Mouse (Mus musculus): ENCODE measurements around the gene Trim21. TPM values are rescaled to one million over a fixed set of nuclear protein-coding genes. Genes with fewer than 3 reads are reported as not detected.
A peak's percentile ranks its signal among the peaks of the same experiment; 100 is the strongest.

Trim21 gene
- total and polyA plus RNA-seq, 2 experiments from 2014 or later, result 0.22 to 4.0 TPM

DNA sequence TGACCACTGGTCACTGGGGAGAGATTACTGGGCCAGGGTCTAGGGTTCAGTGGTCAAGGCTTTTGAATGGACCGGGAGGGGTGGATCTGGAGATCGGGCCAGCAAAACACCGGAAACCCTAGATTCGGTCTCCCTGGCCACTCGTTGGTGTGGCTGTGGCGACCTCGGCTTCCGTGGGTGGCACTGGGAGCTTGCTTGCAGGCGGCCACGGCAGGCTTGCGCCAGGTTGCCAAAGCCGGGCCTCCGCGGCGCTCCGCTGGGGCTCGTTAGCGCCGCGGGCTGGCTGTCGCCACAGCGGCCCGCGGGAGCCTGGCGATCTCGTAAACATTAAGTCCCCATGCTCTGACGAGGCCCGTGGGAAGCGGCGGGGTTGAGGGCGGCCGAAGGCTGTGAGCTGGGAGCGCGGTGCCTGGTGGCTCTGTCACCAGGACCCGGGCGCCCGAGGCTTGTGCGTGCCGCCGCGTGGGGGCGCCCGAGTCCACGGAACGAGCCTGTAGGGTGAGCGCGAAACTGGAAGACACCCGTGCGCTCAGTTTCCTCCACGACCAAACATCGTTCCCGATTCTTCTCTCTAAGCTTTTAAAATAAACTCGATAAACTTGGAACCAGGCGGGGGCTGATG is 52.4 kb downstream of the Trim21 start:
- peaks cover 17% of the 10 kb centered on the region for H3K27me3 ChIP-seq (ENCODE audit: control insufficient read depth, insufficient read depth, low read length)
- H3K4me1 ChIP-seq (ENCODE audit: control insufficient read depth, insufficient read depth), result no peaks in the 10 kb centered on the region
- TF ChIP-seq CTCF (IDR thresholded peaks at IDR 0.05; ENCODE audit: low read depth) (peak; percentile 83), EP300 (IDR thresholded peaks at IDR 0.05; ENCODE audit: low read depth) (no peak)
- peak overlapping the region; percentile 57 for H3K9ac ChIP-seq (replicated peaks; ENCODE audit: low read depth, low read length)
- WGBS, result 1% methylated on average over 54 of the region's 54 CpGs
- H3K36me3 ChIP-seq (replicated peaks; ENCODE audit: control insufficient read depth, insufficient read depth, low read length), result no peaks in the 10 kb centered on the region
- peak overlapping the region; percentile 50 for H3K4me3 ChIP-seq (ENCODE audit: low read depth, low read length)
- H3K4me2 ChIP-seq (ENCODE audit: low read depth, low read length), result peak overlapping the region; percentile 96
- no peaks in the 10 kb centered on the region for H3K9me3 ChIP-seq (replicated peaks; ENCODE audit: control insufficient read depth, low read length)
- DNase-seq (ENCODE audit: low spot score) (peak; percentile 69), ATAC-seq (ENCODE audit: insufficient read depth, low read depth) (peak; percentile 89)
- H3K27ac ChIP-seq (ENCODE audit: low read depth), result no peak overlapping the region

DNA sequence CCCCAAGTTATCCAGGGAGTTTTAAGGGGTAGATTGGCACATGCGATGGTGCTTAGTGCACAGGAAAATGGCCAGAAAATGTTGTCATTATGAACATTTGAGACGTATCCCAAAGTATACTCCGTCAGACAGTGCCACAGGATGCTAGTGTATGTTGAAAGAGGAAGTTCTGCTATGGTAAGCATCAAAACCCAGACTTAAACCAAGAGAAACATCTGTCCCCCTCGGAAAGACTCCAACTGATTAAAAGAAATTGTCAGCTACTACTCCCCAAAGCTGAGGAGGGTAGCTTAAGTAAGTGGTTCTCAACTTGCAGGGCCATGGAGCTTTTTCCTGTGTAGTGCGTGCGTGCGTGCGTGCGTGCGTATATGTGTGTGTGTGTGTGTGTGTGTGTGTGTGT is 53.4 kb downstream of the Trim21 start:
- Histone ChIP-seq H3K9me3 (replicated peaks; ENCODE audit: control insufficient read depth, low read length) (no peaks in the 10 kb centered on the region), H3K4me2 (ENCODE audit: low read depth, low read length) (no peak overlapping the region), H3K27ac (ENCODE audit: low read depth) (no peak overlapping the region), H3K4me3 (ENCODE audit: low read depth, low read length) (no peak overlapping the region), H3K36me3 (replicated peaks; ENCODE audit: control insufficient read depth, insufficient read depth, low read length) (no peaks in the 10 kb centered on the region), H3K9ac (replicated peaks; ENCODE audit: low read depth, low read length) (no peak overlapping the region), H3K4me1 (ENCODE audit: control insufficient read depth, insufficient read depth) (no peaks in the 10 kb centered on the region), H3K27me3 (ENCODE audit: control insufficient read depth, insufficient read depth, low read length) (peaks cover 17% of the 10 kb centered on the region)
- TF ChIP-seq CTCF (IDR thresholded peaks at IDR 0.05; ENCODE audit: low read depth), result no peak
- TF ChIP-seq EP300 (IDR thresholded peaks at IDR 0.05; ENCODE audit: low read depth), result no peak
- ATAC-seq (ENCODE audit: insufficient read depth, low read depth), result no peak
- 86% methylated on average over 10 of the region's 10 CpGs for WGBS
- no peak for DNase-seq (ENCODE audit: low spot score)

DNA sequence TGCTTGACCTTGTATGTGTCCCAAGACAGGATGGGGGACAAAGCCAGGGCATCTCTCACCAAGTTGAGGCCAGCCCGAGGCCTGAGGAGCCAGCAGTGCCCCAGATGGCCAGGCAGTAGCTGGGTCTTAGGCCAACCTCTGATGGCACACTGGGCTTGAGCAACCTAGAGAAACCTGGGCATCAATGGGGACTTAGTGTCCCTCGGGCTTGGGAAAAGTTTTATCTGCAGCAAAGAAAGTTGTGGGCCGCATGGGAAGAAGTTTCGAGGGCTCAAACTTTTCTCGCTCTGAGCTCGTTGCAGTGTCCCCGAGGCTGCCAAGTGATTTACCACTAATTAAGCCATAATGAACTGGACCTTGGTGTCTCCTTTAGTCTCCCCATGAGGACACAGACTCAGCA is 55.6 kb downstream of the Trim21 start:
- TF ChIP-seq CTCF (IDR thresholded peaks at IDR 0.05; ENCODE audit: low read depth), result no peak
- Histone ChIP-seq H3K4me3 (ENCODE audit: low read depth, low read length) (no peak overlapping the region), H3K27ac (ENCODE audit: low read depth) (no peak overlapping the region), H3K9ac (replicated peaks; ENCODE audit: low read depth, low read length) (no peak overlapping the region), H3K27me3 (ENCODE audit: control insufficient read depth, insufficient read depth, low read length) (peaks cover 11% of the 10 kb centered on the region; the same call in 1 of the 2 replicates), H3K36me3 (replicated peaks; ENCODE audit: control insufficient read depth, insufficient read depth, low read length) (no peaks in the 10 kb centered on the region), H3K4me1 (ENCODE audit: control insufficient read depth, insufficient read depth) (no peaks in the 10 kb centered on the region), H3K9me3 (replicated peaks; ENCODE audit: control insufficient read depth, low read length) (no peaks in the 10 kb centered on the region), H3K4me2 (ENCODE audit: low read depth, low read length) (no peak overlapping the region)
- DNase-seq (ENCODE audit: low spot score) (no peak), ATAC-seq (ENCODE audit: insufficient read depth, low read depth) (no peak)
- 81% methylated on average over 7 of the region's 7 CpGs for WGBS

DNA sequence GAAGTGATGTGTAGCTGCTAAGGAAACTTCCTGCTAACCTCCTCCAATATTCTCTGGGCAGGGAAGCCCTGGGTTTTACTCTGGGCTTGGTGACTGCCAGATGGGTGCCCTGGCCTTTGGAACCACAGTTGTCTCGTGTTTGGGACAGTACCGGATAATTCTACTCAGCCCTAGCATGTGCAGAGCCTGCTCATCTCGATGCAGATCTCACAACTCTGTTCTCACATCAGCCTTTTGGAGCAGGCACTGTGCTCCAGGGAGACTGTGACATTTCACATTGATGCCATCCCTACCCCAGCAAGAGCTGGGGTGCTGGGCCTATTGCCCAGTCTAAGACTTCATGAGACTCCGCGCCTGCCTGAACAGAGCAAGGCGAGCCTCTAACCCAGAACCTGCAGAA is 56.6 kb downstream of the Trim21 start:
- ATAC-seq (ENCODE audit: insufficient read depth, low read depth) (no peak), DNase-seq (ENCODE audit: low spot score) (no peak)
- 84% methylated on average over 6 of the region's 6 CpGs for WGBS
- no peak overlapping the region for H3K27ac ChIP-seq (ENCODE audit: low read depth)
- no peak overlapping the region for H3K4me3 ChIP-seq (ENCODE audit: low read depth, low read length)
- no peaks in the 10 kb centered on the region for H3K9me3 ChIP-seq (replicated peaks; ENCODE audit: control insufficient read depth, low read length)
- no peak overlapping the region for H3K4me2 ChIP-seq (ENCODE audit: low read depth, low read length)
- no peak for TF ChIP-seq EP300 (IDR thresholded peaks at IDR 0.05; ENCODE audit: low read depth)
- TF ChIP-seq CTCF (IDR thresholded peaks at IDR 0.05; ENCODE audit: low read depth), result no peak
- H3K9ac ChIP-seq (replicated peaks; ENCODE audit: low read depth, low read length), result no peak overlapping the region
- H3K27me3 ChIP-seq (ENCODE audit: control insufficient read depth, insufficient read depth, low read length), result peaks cover 7% of the 10 kb centered on the region; the same call in 1 of the 2 replicates
- H3K36me3 ChIP-seq (replicated peaks; ENCODE audit: control insufficient read depth, insufficient read depth, low read length), result no peaks in the 10 kb centered on the region
- no peaks in the 10 kb centered on the region for H3K4me1 ChIP-seq (ENCODE audit: control insufficient read depth, insufficient read depth)

DNA sequence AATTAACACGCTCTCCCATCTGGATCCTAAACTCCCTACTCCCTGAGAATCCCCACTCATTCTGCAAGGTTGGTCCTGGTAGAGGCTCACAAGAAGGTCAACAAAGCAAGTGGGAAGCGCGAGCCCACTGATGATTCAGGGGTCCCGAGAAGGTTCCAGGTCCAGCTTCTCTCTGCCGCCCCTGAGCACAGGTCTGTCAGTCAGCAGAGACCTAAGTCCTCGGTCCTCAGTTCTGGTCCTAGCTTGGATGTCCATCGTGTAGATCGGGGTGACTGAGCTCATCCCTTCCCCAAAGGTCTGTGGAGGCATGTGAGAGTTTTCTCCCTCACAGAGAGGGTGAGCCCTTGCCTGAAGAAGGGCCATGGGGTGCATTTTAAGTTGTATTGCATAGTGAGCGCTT is 57.2 kb downstream of the Trim21 start:
- no peak for DNase-seq (ENCODE audit: low spot score)
- no peak overlapping the region for H3K9ac ChIP-seq (replicated peaks; ENCODE audit: low read depth, low read length)
- H3K36me3 ChIP-seq (replicated peaks; ENCODE audit: control insufficient read depth, insufficient read depth, low read length), result no peaks in the 10 kb centered on the region
- no peak overlapping the region for H3K4me2 ChIP-seq (ENCODE audit: low read depth, low read length)
- H3K4me1 ChIP-seq (ENCODE audit: control insufficient read depth, insufficient read depth), result no peaks in the 10 kb centered on the region
- TF ChIP-seq EP300 (IDR thresholded peaks at IDR 0.05; ENCODE audit: low read depth) (no peak), CTCF (IDR thresholded peaks at IDR 0.05; ENCODE audit: low read depth) (no peak)
- H3K27me3 ChIP-seq (ENCODE audit: control insufficient read depth, insufficient read depth, low read length), result 0 out of 2 replicates have a peak, but pooled peaks cover 6% of the 10 kb centered on the region
- H3K9me3 ChIP-seq (replicated peaks; ENCODE audit: control insufficient read depth, low read length), result no peaks in the 10 kb centered on the region
- no peak overlapping the region for H3K4me3 ChIP-seq (ENCODE audit: low read depth, low read length)
- 75% methylated on average over 9 of the region's 9 CpGs for WGBS
- ATAC-seq (ENCODE audit: insufficient read depth, low read depth), result no peak
- no peak overlapping the region for H3K27ac ChIP-seq (ENCODE audit: low read depth)

Other genes with a start within 250 kb of the Trim21 start
- 58.2 and 102 TPM in 2 replicates for gene Rrm1, start 123.8 kb downstream of the Trim21 start, total RNA-seq (2014; rRNA removed; ENCODE audit: low replicate concordance)
- gene Rrm1, start 123.8 kb downstream of the Trim21 start, polyA plus RNA-seq (2015; fragmentation: Nextera tagmentation; extraction: Ambion mirVana), result 34.4 and 36.4 TPM in 2 replicates
- gene Olfr543, start 83.8 kb downstream of the Trim21 start, total RNA-seq (2014; rRNA removed; ENCODE audit: low replicate concordance), result not detected in 2 replicates
- not detected in 2 replicates for gene Olfr543, start 83.8 kb downstream of the Trim21 start, polyA plus RNA-seq (2015; fragmentation: Nextera tagmentation; extraction: Ambion mirVana)
- gene Olfr544, start 77.2 kb downstream of the Trim21 start, total RNA-seq (2014; rRNA removed; ENCODE audit: low replicate concordance), result not detected in 2 replicates
- not detected in 2 replicates for gene Olfr544, start 77.2 kb downstream of the Trim21 start, polyA plus RNA-seq (2015; fragmentation: Nextera tagmentation; extraction: Ambion mirVana)
- not detected in 2 replicates for gene Olfr545, start 65.9 kb downstream of the Trim21 start, total RNA-seq (2014; rRNA removed; ENCODE audit: low replicate concordance)
- not detected in 2 replicates for gene Olfr545, start 65.9 kb downstream of the Trim21 start, polyA plus RNA-seq (2015; fragmentation: Nextera tagmentation; extraction: Ambion mirVana)
- gene Olfr547, start 30.7 kb downstream of the Trim21 start, total RNA-seq (2014; rRNA removed; ENCODE audit: low replicate concordance), result not detected in 2 replicates
- gene Olfr547, start 30.7 kb downstream of the Trim21 start, polyA plus RNA-seq (2015; fragmentation: Nextera tagmentation; extraction: Ambion mirVana), result not detected in 2 replicates
- gene Olfr548-ps1, start 24.6 kb downstream of the Trim21 start, total RNA-seq (2014; rRNA removed; ENCODE audit: low replicate concordance), result not detected in 2 replicates
- gene Olfr548-ps1, start 24.6 kb downstream of the Trim21 start, polyA plus RNA-seq (2015; fragmentation: Nextera tagmentation; extraction: Ambion mirVana), result not detected in 2 replicates
- gene Olfr549, start 15.6 kb downstream of the Trim21 start, total RNA-seq (2014; rRNA removed; ENCODE audit: low replicate concordance), result not detected in 2 replicates
- gene Olfr549, start 15.6 kb downstream of the Trim21 start, polyA plus RNA-seq (2015; fragmentation: Nextera tagmentation; extraction: Ambion mirVana), result not detected in 2 replicates
- gene Olfr550, start 6.0 kb upstream of the Trim21 start, total RNA-seq (2014; rRNA removed; ENCODE audit: low replicate concordance), result not detected in 2 replicates
- not detected in 2 replicates for gene Olfr550, start 6.0 kb upstream of the Trim21 start, polyA plus RNA-seq (2015; fragmentation: Nextera tagmentation; extraction: Ambion mirVana)
- not detected in 2 replicates for gene Olfr551, start 26.4 kb upstream of the Trim21 start, total RNA-seq (2014; rRNA removed; ENCODE audit: low replicate concordance)
- gene Olfr551, start 26.4 kb upstream of the Trim21 start, polyA plus RNA-seq (2015; fragmentation: Nextera tagmentation; extraction: Ambion mirVana), result not detected in 2 replicates
- not detected in 2 replicates for gene Olfr552, start 32.3 kb upstream of the Trim21 start, total RNA-seq (2014; rRNA removed; ENCODE audit: low replicate concordance)
- not detected in 2 replicates for gene Olfr552, start 32.3 kb upstream of the Trim21 start, polyA plus RNA-seq (2015; fragmentation: Nextera tagmentation; extraction: Ambion mirVana)
- not detected in 2 replicates for gene Olfr553, start 52.7 kb upstream of the Trim21 start, total RNA-seq (2014; rRNA removed; ENCODE audit: low replicate concordance)
- not detected in 2 replicates for gene Olfr553, start 52.7 kb upstream of the Trim21 start, polyA plus RNA-seq (2015; fragmentation: Nextera tagmentation; extraction: Ambion mirVana)
- not detected in 2 replicates for gene Olfr554, start 72.9 kb upstream of the Trim21 start, total RNA-seq (2014; rRNA removed; ENCODE audit: low replicate concordance)
- not detected in 2 replicates for gene Olfr554, start 72.9 kb upstream of the Trim21 start, polyA plus RNA-seq (2015; fragmentation: Nextera tagmentation; extraction: Ambion mirVana)
- gene Olfr555, start 93.3 kb upstream of the Trim21 start, total RNA-seq (2014; rRNA removed; ENCODE audit: low replicate concordance), result not detected in 2 replicates
- gene Olfr555, start 93.3 kb upstream of the Trim21 start, polyA plus RNA-seq (2015; fragmentation: Nextera tagmentation; extraction: Ambion mirVana), result not detected in 2 replicates
- not detected in 2 replicates for gene Olfr556, start 99.4 kb upstream of the Trim21 start, total RNA-seq (2014; rRNA removed; ENCODE audit: low replicate concordance)
- gene Olfr556, start 99.4 kb upstream of the Trim21 start, polyA plus RNA-seq (2015; fragmentation: Nextera tagmentation; extraction: Ambion mirVana), result not detected in 2 replicates
- 10.0 and 22.4 TPM in 2 replicates for gene Trim68, start 121.8 kb upstream of the Trim21 start, total RNA-seq (2014; rRNA removed; ENCODE audit: low replicate concordance)
- 8.3 and 8.9 TPM in 2 replicates for gene Trim68, start 121.8 kb upstream of the Trim21 start, polyA plus RNA-seq (2015; fragmentation: Nextera tagmentation; extraction: Ambion mirVana)
- not detected in 2 replicates for gene Olfr557, start 130.4 kb upstream of the Trim21 start, total RNA-seq (2014; rRNA removed; ENCODE audit: low replicate concordance)
- not detected in 2 replicates for gene Olfr557, start 130.4 kb upstream of the Trim21 start, polyA plus RNA-seq (2015; fragmentation: Nextera tagmentation; extraction: Ambion mirVana)
- gene Olfr558, start 136.7 kb upstream of the Trim21 start, total RNA-seq (2014; rRNA removed; ENCODE audit: low replicate concordance), result 1.2 and 1.5 TPM in 2 replicates
- gene Olfr558, start 136.7 kb upstream of the Trim21 start, polyA plus RNA-seq (2015; fragmentation: Nextera tagmentation; extraction: Ambion mirVana), result 2.2 and 2.3 TPM in 2 replicates
- gene Olfr33, start 153.6 kb upstream of the Trim21 start, total RNA-seq (2014; rRNA removed; ENCODE audit: low replicate concordance), result not detected in 2 replicates
- not detected in 2 replicates for gene Olfr33, start 153.6 kb upstream of the Trim21 start, polyA plus RNA-seq (2015; fragmentation: Nextera tagmentation; extraction: Ambion mirVana)
- not detected in 2 replicates for gene Olfr559, start 162.0 kb upstream of the Trim21 start, total RNA-seq (2014; rRNA removed; ENCODE audit: low replicate concordance)
- not detected in 2 replicates for gene Olfr559, start 162.0 kb upstream of the Trim21 start, polyA plus RNA-seq (2015; fragmentation: Nextera tagmentation; extraction: Ambion mirVana)
- gene Olfr560, start 193.9 kb upstream of the Trim21 start, total RNA-seq (2014; rRNA removed; ENCODE audit: low replicate concordance), result not detected in 2 replicates
- not detected in 2 replicates for gene Olfr560, start 193.9 kb upstream of the Trim21 start, polyA plus RNA-seq (2015; fragmentation: Nextera tagmentation; extraction: Ambion mirVana)
- 1.0 and 4.1 TPM in 2 replicates for gene Olfr78, start 194.0 kb upstream of the Trim21 start, total RNA-seq (2014; rRNA removed; ENCODE audit: low replicate concordance)
- 0.34 and 0.60 TPM in 2 replicates for gene Olfr78, start 194.0 kb upstream of the Trim21 start, polyA plus RNA-seq (2015; fragmentation: Nextera tagmentation; extraction: Ambion mirVana)
- gene Olfr561, start 205.7 kb upstream of the Trim21 start, total RNA-seq (2014; rRNA removed; ENCODE audit: low replicate concordance), result not detected in 2 replicates
- not detected in 2 replicates for gene Olfr561, start 205.7 kb upstream of the Trim21 start, polyA plus RNA-seq (2015; fragmentation: Nextera tagmentation; extraction: Ambion mirVana)
- not detected in 2 replicates for gene Olfr564, start 238.0 kb upstream of the Trim21 start, total RNA-seq (2014; rRNA removed; ENCODE audit: low replicate concordance)
- not detected in 2 replicates for gene Olfr564, start 238.0 kb upstream of the Trim21 start, polyA plus RNA-seq (2015; fragmentation: Nextera tagmentation; extraction: Ambion mirVana)

Measured in heart, postnatal 0 days (tissue).